Mouse (Mus musculus) G1E-ER4 (cell line): Measurements from ENCODE around the gene Ppip5k2. TPM values are rescaled to one million over a fixed set of nuclear protein-coding genes. Genes with fewer than 3 reads are reported as not detected.

ENCODE experiments used
- GATA1 ChIP-seq: IDR thresholded peaks from one replicate; pipeline ENCODE4 v1.8.0; 2012; ENCODE audit warnings: low read length, inconsistent platforms
- polyA plus RNA-seq: library from polyadenylated mRNA; stranded (reverse); fragments of >175 nt; gene quantifications from 2 replicates; pipeline ENCODE4 v1.2.3, GENCODE M21; 2012

Ppip5k2 gene
- polyA plus RNA-seq: 6.4 and 7.9 TPM in 2 replicates

GRCm38 (mm10) chr1:97769904-97770753 is at the start of gene Ppip5k2, which contains the start of gene Gin1:
TSS of gene Ppip5k2 (minus strand) at chr1:97770411.
TSS of gene Gin1 (plus strand) at chr1:97770172.
- no peak for TF ChIP-seq GATA1

- no peak for TF ChIP-seq GATA1
Measured at GRCm38 (mm10) chr1:97809255-97809912, 39.2 kb upstream of the Ppip5k2 start.

- TF ChIP-seq GATA1: peak; percentile 61
Measured at GRCm38 (mm10) chr1:97804520-97804919, 34.3 kb upstream of the Ppip5k2 start.

GRCm38 (mm10) chr1:97802207-97802902 is 32.1 kb upstream of the Ppip5k2 start:
- no peak for TF ChIP-seq GATA1

- no peak for TF ChIP-seq GATA1
Measured at GRCm38 (mm10) chr1:97795936-97796335, 25.7 kb upstream of the Ppip5k2 start.

GRCm38 (mm10) chr1:97794110-97794509 is 23.9 kb upstream of the Ppip5k2 start:
- TF ChIP-seq GATA1: no peak

GRCm38 (mm10) chr1:97788490-97788889 is 18.3 kb upstream of the Ppip5k2 start:
- no peak for TF ChIP-seq GATA1

- TF ChIP-seq GATA1: no peak
Measured at GRCm38 (mm10) chr1:97787674-97788073, 17.5 kb upstream of the Ppip5k2 start.

GRCm38 (mm10) chr1:97785685-97786393 is 15.6 kb upstream of the Ppip5k2 start:
- no peak for TF ChIP-seq GATA1

GRCm38 (mm10) chr1:97784928-97785327 is 14.7 kb upstream of the Ppip5k2 start:
- no peak for TF ChIP-seq GATA1

GRCm38 (mm10) chr1:97781674-97782073 is 11.5 kb upstream of the Ppip5k2 start:
- no peak for TF ChIP-seq GATA1

GRCm38 (mm10) chr1:97773973-97774372 is 3.8 kb upstream of the Ppip5k2 start:
- TF ChIP-seq GATA1: no peak

GRCm38 (mm10) chr1:97773362-97773761 is 3.2 kb upstream of the Ppip5k2 start:
- no peak for TF ChIP-seq GATA1

GRCm38 (mm10) chr1:97771727-97772126 is 1.5 kb upstream of the Ppip5k2 start:
- no peak for TF ChIP-seq GATA1

GRCm38 (mm10) chr1:97771118-97771517 is 907 bp upstream of the Ppip5k2 start:
- no peak for TF ChIP-seq GATA1

- TF ChIP-seq GATA1: no peak
Measured at GRCm38 (mm10) chr1:97769294-97769903, 812 bp downstream of the Ppip5k2 start.
